Mouse (Mus musculus): ENCODE measurements at regions not wholly inside any gene's neighbourhood (a gene's known extent, or its start where the extent isn't known, plus 50 kb on each side); places are given as distances from the start of the nearest gene placed in this dataset.

DNA sequence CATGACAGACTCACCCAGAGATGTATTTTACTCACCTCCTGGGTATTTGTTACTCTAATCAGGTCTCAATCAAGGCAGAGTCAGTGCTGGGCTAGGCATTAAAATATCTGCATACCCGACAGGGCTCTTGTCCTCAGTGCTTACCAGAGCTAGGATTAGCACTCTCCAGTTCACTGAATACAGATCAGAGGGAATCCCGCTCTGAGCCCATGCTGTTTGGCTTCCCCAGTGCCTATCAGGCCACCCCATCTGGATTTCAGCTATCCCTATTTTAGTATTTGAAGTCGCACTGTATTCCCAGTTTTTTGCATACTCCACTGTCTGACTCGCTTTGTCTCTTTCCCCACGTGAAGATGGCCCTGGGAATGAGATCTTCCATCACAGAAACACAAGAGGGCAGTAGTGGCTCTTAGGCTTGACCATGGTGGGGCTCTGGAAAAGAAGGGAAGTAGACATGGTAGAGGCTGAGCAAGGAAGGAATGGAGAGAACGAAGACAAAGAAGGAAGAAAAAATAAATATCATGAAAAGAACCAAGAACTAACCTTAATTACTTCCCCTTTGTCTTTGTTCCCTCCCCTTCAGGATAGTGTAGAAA is 264.1 kb downstream of the Rnf152 start:
- TF ChIP-seq CTCF (IDR thresholded peaks at IDR 0.05) (peak; percentile 84), EP300 (IDR thresholded peaks at IDR 0.05) (no peak)
